Mouse (Mus musculus) left cerebral cortex, adult 18-20 months (tissue): Measurements from ENCODE around the gene Olfr588-ps1. TPM values are rescaled to one million over a fixed set of nuclear protein-coding genes. Genes with fewer than 3 reads are reported as not detected.
"Not testable (repeated sequence)": the region's sequence is repeated elsewhere in the genome, so short reads cannot be mapped to it uniquely, and the experiment has no call there.

Source experiments
- DNase-seq, 2 experiments: peaks; one replicate each; pipeline ENCODE4 v3.0.0; 2021 to 2022; ENCODE audit warnings: low spot score in 2 of 2, mixed read lengths in 1 of 2
- long read RNA-seq, 2 experiments: library from polyadenylated mRNA; stranded (forward); transcript quantifications; one replicate each; pipeline ENCODE4 v2.0.0; 2021
- total RNA-seq, 2 experiments: library from RNA; stranded (reverse); gene quantifications; 2 replicates each; pipeline ENCODE4 v1.2.3; 2021

Gene Olfr588-ps1
- total RNA-seq = not detected
- long read RNA-seq, experiment 1 = 0 reads
- long read RNA-seq, experiment 2 = 0 reads

- DNase-seq = no peak
Measured at GRCm38 (mm10) chr7:103140579-103140978, at the start of gene Olfr588-ps1. Gene Olfr588-ps1, plus strand, starts transcription at chr7:103140879.

- DNase-seq = no peak
Measured at GRCm38 (mm10) chr7:103097420-103097819, 43.3 kb upstream of the Olfr588-ps1 start, which contains the start of gene Olfr585. Gene Olfr585, plus strand, starts transcription at chr7:103097720.

DNA sequence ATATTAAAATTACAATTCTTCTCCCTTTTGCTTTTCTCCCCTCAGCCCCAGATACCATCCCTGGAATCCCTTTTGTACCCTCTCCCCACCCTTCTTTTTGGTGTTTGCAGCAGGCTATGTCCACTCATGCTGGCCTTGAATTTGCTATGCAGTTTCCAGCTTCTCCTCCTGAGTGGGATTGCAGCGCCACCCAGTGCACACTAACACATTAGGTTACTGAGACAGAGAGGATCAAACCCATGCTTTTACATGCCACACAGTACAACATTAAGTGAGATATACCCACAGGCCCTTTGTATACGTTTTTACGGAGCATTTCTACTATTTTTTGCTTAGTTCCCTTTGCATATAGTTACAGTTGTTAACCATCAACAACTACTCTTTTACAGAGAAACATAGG lies 21.3 kb upstream of the Olfr588-ps1 start:
- DNase-seq = no peak

DNA sequence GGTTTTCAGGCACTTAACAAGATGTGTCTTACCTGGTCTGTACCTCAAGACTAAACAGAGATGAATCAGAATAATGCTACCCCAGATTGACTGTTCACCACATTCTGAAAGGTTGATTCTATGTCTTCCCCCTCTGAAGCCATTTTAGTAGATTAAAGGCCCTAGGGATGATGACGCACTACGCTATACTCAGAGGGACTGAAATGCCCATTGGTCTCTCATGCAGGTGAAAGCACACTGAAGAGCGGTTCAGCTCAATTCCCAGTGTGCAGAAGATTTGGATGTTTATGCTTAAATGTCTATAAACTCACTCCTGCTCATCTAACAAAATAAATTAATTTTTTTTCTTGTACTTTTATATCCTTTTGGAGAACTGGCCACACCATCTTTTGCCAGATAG lies 15.1 kb upstream of the Olfr588-ps1 start, which contains the start of gene Olfr586:
Gene Olfr586, minus strand, starts transcription at position 101 of the 400 bp plus-strand sequence.
- no peak for DNase-seq

GRCm38 (mm10) chr7:103156256-103156655 lies 15.6 kb downstream of the Olfr588-ps1 start, which contains the start of gene Olfr589:
Gene Olfr589, minus strand, starts transcription at chr7:103156356.
- DNase-seq = no peak

DNA sequence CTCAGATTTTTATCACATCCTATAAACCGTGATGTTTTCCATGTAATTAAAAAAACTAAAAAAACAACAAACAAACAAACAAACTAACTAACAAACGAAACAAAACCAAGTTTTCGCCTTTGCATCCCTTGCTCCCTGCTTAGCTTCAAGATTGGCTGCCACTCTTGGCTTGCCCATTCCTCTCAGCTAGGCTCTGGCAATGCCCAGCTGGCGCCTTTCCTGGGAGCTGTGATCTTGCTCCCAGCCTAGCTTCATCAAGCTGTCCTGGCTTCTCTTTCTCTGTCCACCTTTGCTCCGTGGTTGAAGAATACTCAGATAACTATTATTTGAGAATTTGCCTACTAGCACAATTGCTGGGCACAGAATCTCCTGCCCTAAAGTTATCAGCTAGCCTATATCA lies 29.0 kb downstream of the Olfr588-ps1 start:
- DNase-seq = no peak

DNA sequence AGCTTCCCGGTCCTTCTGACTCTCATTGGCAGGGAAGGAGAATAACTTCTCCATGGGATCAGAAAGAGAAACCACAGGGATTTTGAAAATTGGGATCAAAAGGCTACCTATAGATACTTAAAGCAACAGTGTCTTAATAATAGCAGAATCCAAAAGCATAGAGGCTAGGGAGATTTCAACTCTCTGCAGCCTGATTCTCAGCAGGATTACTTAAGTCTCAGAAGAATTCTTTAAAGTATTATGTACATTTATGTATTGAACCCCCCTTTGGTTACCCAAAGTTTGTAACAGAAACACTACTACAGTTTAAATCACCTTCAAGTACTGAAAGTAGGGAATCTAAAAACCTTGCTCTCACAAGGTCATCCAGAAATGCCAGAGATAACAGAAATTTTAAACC lies 37.6 kb downstream of the Olfr588-ps1 start, which contains the start of gene Olfr591:
Gene Olfr591, minus strand, starts transcription at position 101 of the 400 bp plus-strand sequence.
- DNase-seq = no peak

DNA sequence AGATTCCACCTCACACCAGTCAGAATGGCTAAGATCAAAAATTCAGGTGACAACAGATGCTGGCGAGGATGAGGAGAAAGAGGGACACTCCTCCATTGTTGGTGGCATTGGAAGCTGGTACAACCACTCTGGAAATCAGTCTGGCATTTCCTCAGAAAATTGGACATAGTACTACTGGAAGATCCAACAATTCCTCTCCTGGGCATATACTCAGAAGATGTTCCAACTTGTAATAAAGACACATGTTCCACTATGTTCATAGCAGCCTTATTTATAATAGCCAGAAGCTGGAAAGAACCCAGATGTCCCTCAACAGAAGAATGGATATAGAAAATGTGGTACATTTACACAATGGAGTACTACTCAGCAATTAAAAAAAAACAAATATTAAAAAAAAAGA lies 43.8 kb downstream of the Olfr588-ps1 start, which contains the start of gene Olfr592:
Gene Olfr592, plus strand, starts transcription at position 301 of the 400 bp plus-strand sequence.
- DNase-seq = not testable (repeated sequence)

Other genes starting within 250 kb of the Olfr588-ps1 start
- gene Olfr569, start 250.0 kb upstream of the Olfr588-ps1 start, total RNA-seq = not detected
- gene Olfr570, start 246.3 kb upstream of the Olfr588-ps1 start, total RNA-seq = not detected
- gene Olfr571, start 223.3 kb upstream of the Olfr588-ps1 start, total RNA-seq = not detected
- gene Olfr572, start 216.5 kb upstream of the Olfr588-ps1 start, total RNA-seq = not detected
- not detected for gene Olfr573-ps1, start 198.3 kb upstream of the Olfr588-ps1 start, total RNA-seq
- gene Olfr574, start 192.4 kb upstream of the Olfr588-ps1 start, total RNA-seq = not detected
- not detected for gene Olfr575, start 182.1 kb upstream of the Olfr588-ps1 start, total RNA-seq
- not detected for gene Olfr576, start 178.2 kb upstream of the Olfr588-ps1 start, total RNA-seq
- gene Olfr577, start 164.9 kb upstream of the Olfr588-ps1 start, total RNA-seq = not detected
- gene Olfr578, start 151.6 kb upstream of the Olfr588-ps1 start, total RNA-seq = not detected
- not detected for gene Olfr582, start 102.9 kb upstream of the Olfr588-ps1 start, total RNA-seq
- gene Olfr583, start 89.6 kb upstream of the Olfr588-ps1 start, total RNA-seq = not detected
- not detected for gene Olfr584, start 59.0 kb upstream of the Olfr588-ps1 start, total RNA-seq
- gene Olfr585, start 43.2 kb upstream of the Olfr588-ps1 start, total RNA-seq = not detected
- not detected for gene Olfr586, start 15.2 kb upstream of the Olfr588-ps1 start, total RNA-seq
- gene Olfr589, start 15.5 kb downstream of the Olfr588-ps1 start, total RNA-seq = not detected
- gene Olfr591, start 37.5 kb downstream of the Olfr588-ps1 start, total RNA-seq = not detected
- gene Olfr592, start 43.9 kb downstream of the Olfr588-ps1 start, total RNA-seq = not detected
- not detected for gene Olfr593, start 71.0 kb downstream of the Olfr588-ps1 start, total RNA-seq
- gene Olfr594, start 76.1 kb downstream of the Olfr588-ps1 start, total RNA-seq = not detected
- gene Usp17ld, start 111.6 kb downstream of the Olfr588-ps1 start, total RNA-seq = not detected
- gene Olfr596, start 164.8 kb downstream of the Olfr588-ps1 start, total RNA-seq = not detected
- gene Olfr597, start 175.4 kb downstream of the Olfr588-ps1 start, total RNA-seq = not detected
- gene Olfr598, start 182.7 kb downstream of the Olfr588-ps1 start, total RNA-seq = not detected
- not detected for gene Olfr599, start 195.0 kb downstream of the Olfr588-ps1 start, total RNA-seq
- gene Olfr600, start 208.8 kb downstream of the Olfr588-ps1 start, total RNA-seq = not detected
- not detected for gene Olfr601, start 221.8 kb downstream of the Olfr588-ps1 start, total RNA-seq
- gene Olfr603, start 245.3 kb downstream of the Olfr588-ps1 start, total RNA-seq = not detected